Mouse (Mus musculus) adrenal gland, postnatal 36 days (tissue): Measurements from ENCODE around the gene Xaf1. TPM values are rescaled to one million over a fixed set of nuclear protein-coding genes. Genes with fewer than 3 reads are reported as not detected.
A peak's percentile ranks its signal among the peaks of the same experiment; 100 is the strongest.
"Not testable (repeated sequence)": the region's sequence is repeated elsewhere in the genome, so short reads cannot be mapped to it uniquely, and the experiment has no call there.

Experiments
- DNase-seq, 2 experiments: peaks; one replicate each; pipeline ENCODE4 v3.0.0; 2021; ENCODE audit warnings: mixed read lengths in 1 of 2
- total RNA-seq, 2 experiments: library from RNA; stranded (reverse); gene quantifications; 2 replicates each; pipeline ENCODE4 v1.2.3; 2021

Gene Xaf1
- total RNA-seq, 2 experiments from 2014 or later, result 30.0 to 33.3 TPM

DNA sequence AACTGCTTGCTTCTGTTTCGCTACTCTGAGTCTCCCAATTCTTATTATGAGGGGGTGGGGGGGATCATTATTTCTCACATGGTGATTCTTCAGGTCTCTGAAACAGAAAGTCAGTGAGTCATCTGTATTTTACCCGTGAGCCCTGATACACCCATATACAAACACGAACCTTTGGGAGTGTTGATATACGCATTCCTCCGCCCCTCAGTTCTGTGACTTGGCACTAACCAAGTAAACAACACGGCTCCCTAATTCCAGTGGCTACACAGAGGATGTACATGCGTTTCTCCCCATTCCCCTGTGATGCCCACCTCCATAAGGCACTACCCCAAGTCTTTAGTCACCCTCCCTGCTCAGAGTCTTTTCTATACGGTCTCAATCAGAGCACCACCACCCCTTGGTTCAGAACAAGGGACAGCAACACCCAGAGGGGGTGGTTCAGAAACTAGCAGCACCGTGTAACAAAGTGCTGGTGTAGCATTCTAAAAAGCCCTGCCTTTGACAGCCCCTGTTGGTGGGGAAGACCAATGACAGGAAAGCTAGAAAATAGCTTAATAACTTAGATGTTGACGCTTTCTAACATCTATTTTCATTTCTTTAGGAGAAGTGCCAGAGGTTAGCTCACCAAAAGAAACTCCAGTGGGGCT, 10.0 kb downstream of the Xaf1 start:
- DNase-seq, result no peak

DNA sequence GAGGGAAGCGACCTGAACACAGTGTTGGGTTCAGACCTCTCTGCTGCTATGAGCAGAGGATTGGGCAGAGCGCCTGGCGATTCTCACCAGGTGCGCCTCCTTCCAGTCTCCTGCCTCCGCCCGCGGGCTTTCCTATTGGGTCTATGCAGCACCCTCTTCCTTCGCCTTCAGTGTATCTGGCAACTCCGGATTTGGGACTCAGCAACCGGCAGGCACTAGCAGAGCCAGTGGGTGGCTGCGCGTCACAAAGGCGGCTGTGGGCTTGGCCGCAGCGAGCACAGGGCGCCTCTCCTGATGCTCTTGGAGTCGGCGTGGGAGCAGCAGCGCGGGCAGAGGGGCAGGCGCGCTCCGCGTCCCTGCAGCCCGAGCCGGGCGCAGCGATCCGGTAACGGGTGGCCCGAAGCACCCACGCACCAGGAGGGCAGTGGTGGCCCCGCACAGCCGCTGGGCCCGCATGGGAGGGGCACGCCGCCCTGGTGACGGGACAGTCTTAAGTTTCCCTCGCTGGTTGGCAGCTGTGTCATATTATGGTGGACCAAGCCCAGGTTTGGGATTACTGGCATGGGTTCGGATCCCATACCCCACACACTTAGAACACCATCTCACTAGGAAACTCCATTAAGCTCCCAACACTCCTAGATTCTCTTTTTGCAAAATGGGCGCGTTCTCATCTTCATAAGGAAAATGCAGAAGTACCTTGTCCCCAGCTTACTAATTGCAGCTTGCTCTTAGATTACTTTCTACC, 12.9 kb downstream of the Xaf1 start, which contains the start of gene Fbxo39:
TSS of gene Fbxo39 (plus strand) at position 294 of the 745 bp plus-strand sequence.
- DNase-seq, result peak in 1 of 2 experiments; percentile 12

DNA sequence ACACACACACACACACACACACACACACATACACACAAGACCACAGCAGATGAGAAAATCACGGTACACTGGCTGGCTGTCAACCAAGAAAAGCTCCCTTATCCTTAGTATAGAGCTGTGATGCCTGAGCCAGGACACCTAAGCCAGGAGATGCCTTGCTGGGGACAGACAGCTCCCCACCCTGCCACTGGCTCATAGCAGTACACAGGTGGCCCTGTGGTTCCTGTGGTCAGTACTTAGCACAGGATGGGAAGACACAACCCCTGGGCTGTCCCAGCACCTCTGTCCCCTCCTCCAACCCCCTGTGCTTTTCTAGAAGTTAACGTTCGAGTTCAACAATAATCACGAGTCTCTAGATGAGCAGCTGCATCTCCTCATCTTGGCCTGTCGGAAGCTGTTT, 16.6 kb downstream of the Xaf1 start:
- DNase-seq, result no peak

DNA sequence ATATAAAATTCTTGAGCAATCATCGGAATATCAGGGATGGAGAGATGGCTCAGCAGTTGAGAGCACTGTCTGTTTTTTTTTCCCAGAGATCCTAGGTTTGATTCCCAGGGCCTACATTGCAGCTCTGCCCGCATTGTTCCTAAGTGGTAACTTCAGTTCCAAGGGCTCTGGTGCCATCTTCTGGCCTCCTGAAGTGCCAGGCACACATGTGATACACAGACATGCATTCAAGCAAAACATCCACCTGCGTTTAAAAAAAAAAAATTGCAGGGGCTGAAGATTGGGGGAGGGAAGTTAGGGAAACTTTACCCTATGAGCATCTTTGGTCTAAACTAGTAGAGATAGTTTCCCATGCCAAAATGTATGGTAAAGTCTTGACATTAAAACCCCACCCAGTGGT, 23.0 kb downstream of the Xaf1 start:
- peak in 1 of 2 experiments; percentile 18 for DNase-seq

DNA sequence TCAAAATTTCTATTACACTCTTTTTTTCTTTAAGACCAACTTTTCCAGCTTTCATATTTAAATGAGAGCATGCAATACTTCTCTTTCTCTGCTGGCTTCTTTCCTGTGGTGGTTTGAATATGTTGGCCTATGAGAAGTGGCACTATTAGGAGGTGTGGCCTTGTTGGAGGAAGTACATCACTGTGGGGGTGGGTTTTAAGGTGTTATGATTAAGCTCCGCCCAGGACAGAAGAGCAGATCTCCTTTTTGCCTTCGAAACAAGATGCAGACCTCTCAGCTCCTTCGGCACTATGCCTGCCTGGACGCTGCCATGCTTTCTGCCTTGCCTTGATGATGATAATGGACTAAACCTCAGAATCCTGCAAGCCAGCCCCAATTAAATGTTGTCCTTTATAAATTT, 24.3 kb downstream of the Xaf1 start:
- no peak for DNase-seq

DNA sequence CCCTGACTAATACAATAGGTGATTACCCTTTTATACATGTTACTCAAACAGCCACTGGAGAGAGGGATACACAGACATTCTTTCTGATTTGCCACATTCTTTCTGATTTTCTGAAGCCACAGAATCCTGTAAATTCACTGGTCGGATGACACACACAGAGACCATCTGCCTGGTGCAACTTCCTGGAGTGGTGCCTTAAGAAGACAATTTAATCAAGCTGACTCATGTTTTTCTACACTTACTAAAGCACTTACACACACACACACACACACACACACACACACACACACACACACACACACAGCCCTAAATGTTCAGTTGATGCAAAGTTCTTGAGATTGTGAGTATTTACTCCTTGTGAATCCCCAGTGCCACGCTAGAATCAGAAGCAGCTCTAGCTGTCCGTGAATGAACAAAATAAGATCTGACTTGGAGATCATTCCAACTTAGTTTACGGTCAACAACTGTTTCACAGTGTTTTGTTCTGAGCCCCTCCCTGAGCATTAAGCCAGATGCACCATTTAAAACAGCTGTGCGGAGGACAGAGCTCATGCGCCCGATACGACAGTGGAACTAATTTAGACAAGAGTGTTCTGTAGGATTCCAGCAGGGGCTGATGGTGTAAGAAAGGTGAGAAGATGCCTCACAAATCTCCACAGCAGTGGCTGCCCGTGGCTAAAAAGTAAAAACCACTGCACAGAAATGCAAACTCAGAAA, 31.7 kb downstream of the Xaf1 start:
- DNase-seq, result no peak

DNA sequence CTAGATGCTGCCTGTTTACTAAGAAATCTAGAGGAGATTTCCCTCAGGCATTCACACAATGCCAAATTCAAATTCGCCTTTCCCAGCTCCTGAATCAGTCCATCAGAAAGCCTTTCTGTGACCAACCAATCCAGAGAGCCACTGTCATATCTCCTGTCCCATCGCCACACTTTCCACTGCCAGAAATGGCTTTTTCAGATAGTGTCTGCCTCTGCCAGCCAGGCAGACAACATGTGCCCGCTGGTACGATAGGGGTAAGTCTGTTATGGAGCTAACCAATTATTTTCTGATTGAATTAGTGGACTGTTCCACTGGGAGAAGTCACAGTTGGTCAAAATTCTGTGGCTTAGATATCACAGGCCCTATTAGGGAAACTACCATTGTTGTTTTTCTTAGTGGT, 33.2 kb downstream of the Xaf1 start:
- DNase-seq, result no peak

DNA sequence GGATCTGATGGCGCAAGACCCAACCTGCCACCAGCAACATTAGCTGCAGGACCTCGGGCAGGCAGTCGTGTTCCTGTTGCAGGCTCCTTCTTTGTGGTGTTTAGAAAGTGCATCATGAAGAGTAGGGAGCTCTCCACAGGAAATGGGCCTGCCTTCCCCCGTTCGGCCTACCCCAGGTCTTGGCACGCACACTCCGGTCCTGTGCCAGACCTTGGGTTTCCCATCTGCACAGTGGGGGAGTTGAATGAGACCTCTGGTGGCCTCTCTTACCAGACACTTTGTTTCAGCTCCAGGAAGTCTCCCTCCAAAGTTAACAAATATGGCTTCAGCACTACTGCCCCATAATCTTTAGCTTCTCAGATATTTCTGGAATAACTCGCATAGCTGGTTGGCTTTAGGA, 35.3 kb downstream of the Xaf1 start:
- DNase-seq, result no peak

DNA sequence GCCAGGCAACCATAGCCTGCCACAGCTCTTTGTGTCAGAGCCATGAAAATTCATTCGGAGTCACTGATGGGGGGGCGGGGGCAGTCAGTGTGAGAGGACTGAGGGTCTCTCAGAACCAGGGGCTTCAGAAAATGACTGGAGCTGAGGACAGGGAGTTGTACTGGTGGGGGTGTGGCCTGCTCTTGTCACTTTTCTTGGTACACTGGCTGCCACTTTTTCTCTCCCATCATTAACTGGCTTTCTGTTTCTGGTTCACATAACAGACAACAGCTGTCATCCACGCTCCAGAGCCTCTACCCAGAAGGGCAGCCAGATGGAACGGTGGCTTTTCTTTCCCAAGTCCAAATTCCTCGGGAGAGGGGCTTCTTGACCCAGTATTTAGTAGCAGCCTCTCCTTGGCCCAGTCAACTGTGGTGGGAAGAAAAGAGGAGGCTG, 37.0 kb downstream of the Xaf1 start:
- DNase-seq, result no peak

DNA sequence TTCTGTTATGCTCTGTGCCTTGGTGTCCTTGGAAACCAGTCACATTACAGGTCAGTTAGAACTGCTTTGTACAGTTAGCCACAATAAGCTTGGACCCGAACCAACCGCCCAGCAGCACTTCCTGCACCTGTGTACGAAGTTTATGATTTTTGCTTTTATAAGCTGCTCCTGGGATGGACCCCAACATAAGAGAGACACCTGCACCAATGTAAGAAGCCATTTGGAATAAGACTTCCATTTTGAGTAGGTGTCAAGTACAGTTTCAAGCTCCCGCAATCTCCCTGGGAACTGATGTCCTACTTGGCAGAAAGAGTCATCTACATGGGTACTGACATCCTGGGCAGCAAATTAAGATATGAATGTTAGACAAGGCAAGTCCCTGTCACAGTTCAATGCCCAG, 38.3 kb downstream of the Xaf1 start:
- no peak for DNase-seq

DNA sequence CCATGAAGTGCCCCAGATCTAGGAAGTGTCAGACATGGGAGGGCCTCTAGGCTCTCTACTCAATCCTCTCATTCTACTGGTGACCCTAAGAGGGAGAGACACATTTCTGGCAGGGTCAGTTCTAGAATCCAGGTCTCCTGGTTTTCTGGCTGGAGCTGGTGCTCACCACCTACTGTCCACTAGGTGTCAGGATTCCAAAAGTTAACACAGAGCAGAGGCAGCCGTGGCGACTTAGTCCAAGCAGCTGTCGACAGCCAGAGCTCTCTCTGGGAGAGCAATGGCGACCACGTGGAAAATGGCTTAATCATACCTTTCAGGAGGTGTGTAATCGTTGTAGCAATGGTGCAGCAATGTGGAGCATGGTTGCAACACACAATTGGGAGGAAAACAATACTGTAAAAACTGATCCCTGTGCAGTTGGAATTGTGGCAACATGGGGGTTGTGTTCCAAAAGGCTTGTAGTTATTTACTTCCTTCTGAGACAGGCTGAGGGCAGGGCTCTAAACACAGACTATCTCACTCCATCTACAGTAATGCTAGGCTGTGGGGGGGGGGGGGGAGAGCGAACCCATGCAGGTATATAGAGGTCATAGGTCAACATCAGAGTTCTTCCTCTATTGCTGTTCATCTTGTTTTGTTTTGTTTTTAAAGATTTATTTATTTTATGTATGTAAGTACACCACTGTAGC, 41.3 kb downstream of the Xaf1 start:
- DNase-seq, result peak; percentile 67 to 69

DNA sequence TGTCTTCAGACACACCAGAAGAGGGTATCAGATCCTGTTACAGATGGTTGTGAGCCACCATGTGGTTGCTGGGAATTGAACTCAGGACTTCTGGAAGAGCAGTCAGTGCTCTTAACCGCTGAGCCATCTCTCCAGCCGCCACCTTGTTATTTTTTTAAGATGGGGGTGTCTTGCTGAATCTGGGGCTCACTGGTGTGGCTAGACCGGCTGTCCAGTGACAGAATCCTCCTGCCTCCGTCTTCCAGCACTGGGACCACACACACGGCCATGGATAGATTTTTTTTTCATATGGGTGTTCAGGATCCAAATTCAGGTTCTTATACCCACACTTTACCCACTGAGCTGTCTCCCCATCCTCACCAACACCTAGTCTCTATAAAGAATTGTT, 41.8 kb downstream of the Xaf1 start:
- DNase-seq, result not testable (repeated sequence)

DNA sequence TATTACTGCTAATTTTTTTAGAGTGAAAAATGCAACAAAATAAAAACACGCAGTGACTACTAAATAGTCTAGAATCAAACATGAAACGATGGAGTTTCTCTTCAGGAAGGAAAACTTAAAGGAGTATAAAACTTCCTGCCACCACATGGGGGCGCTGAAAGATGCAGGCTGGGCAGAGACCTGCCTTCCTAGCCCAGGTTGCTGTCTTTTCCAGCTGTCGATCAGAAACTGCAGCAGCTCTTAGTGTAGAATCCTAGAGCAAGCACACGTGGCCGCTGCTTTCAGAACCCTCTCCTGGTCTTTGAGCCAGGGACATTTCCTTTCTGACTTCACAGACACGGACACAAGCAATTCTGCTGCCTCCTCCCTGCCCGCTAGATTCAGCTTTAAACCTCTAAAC, 42.5 kb downstream of the Xaf1 start:
- DNase-seq, result peak; percentile 63 to 77

DNA sequence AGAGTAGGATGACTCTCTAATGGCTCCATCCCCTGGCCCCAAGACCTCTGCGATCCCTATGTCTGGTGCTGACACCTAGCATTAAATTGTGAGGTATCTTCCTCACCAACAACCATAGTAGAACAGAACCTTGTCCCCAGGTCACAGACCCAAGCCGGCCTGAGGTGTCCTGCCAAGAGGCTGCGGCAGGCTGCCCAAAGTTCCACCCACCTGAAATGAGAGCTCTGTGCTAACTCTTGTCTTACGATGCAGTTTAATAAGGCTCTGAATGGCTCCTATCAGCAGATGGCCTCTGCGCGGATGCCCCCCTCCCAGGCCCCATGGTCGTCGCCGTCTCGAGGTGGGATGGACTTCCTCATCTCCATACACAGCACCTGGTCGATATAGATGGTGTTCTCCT, 43.1 kb downstream of the Xaf1 start:
- DNase-seq, result no peak

DNA sequence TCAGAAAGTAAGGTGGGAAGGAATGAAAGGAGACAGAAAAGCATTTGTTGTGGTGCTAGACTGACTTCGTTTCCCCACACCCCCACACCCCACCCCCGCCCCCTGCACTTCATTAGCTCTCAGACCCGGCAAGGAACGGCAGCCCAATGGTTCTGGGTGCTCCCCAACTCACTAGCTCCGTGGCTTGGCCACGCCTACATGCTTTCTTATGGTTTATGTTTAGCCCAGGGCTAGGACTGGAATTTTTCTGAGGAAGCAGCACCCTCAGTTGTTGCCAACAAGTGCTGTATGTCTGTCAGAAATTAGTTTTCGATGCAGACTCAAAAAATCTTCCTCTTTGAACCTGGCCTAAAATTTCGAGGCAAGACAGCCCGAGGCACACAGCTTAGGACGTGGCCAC, 47.1 kb downstream of the Xaf1 start:
- DNase-seq, result no peak

DNA sequence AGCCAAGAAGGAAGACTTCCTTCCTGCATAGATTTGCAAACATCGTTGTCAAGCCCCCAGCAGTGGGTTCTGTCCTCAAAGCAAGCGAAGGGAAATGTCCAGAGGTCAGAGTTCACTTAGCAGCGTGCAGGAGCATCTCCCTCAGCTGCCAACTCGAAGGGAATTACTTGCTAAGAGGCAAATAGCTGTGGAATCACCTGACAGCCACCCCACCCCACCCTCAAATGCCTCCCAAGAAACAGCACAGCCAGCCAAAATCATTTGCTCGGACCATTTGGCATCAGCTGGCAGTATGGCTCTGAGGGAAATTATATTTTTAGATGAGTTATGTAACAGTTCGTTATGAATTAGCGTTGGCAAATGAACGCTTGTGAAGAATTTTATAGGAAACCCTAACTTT, 47.6 kb downstream of the Xaf1 start:
- peak in 1 of 2 experiments; percentile 19 for DNase-seq

DNA sequence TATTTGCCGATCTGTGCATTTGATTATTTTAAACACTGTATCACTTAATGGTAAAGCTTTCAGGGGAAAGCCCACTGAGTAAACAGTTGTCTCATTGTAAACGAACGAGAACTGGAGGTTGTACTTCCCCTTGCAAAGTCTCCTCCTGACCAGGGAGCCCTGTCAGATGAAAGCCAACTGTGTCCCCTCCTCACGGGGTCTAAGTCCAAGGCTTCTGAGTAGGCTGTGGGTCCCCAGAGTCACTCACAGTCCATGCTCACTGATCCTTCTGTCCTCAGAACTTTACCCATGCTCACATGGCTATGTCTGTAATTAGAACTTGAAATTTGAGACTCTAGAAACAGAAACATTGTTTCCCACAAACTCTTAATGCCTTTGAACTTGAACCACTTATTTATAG, 48.2 kb downstream of the Xaf1 start:
- DNase-seq, result no peak

DNA sequence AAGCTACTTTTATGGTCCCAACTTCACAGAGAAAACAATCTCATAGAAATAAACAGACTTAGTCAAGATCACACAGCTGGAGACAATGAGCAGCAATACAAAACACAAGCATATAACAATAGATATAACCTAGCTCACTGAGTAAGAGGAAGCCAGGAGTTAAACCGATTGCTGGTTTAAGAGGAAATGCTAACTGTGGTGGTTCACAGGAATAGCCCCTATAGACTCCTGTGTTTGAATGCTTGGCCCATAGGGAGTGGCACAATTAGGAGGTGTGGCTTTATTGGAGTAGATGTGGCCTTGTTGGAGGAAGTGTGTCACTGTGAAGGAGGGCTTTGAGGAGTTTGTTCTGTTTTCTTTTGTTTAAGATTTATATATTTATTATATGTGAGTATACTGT, 50.8 kb downstream of the Xaf1 start:
- no peak for DNase-seq

DNA sequence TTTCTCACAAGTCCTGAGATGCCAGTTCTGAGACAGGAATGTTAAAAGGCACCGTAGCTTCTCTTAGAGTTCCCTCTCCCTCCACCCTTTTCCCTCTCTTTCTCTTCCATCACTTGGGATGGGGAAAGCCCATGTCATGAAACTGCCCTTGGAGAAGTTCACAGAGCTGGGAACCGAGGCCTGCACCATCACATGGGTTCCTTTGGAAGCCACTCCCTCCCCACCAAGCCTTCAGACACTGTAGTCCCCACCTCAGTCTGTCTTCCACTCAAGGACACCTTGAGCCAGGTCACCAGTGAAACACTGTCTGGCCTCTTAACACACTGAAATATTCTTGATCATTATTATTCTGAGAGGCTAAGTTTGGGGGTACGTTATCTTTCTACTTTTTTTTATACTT, 51.8 kb downstream of the Xaf1 start:
- DNase-seq, result no peak

DNA sequence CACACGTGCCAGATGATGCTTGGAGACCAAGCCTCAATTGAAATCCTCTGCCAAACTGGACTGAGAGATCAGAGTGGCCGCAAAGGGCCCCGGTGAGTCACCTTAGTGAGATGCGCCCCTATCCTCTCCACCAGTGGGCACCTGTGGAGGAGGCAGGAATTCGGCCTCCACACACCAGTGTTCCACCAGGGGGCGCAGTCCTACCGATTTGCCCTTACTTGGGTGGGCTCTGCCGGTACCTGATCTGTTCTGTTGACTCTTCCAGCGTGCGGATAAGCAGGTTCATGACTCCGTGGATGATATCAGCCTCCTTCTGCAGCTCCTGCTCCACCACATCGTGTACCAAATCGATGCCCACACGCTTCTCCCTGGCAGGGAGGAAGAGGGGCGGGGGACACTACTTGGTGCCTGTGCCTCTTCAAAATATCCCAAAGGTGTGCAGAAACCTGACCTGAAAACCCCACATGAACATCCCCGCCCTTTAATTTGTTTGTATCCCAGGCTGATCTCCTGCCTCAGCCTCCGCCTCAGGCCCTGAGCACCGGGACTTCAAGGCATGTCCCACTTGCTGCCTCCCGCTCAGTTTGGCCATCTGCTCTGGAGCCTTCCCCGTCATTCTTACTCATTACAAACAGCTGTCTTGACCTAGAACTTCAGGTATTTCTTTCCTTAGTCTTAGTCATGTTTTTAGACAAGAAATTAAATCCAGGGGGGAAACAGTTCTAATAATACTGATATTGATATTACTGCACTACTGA, 53.7 kb downstream of the Xaf1 start:
- peak; percentile 80 to 84 for DNase-seq

DNA sequence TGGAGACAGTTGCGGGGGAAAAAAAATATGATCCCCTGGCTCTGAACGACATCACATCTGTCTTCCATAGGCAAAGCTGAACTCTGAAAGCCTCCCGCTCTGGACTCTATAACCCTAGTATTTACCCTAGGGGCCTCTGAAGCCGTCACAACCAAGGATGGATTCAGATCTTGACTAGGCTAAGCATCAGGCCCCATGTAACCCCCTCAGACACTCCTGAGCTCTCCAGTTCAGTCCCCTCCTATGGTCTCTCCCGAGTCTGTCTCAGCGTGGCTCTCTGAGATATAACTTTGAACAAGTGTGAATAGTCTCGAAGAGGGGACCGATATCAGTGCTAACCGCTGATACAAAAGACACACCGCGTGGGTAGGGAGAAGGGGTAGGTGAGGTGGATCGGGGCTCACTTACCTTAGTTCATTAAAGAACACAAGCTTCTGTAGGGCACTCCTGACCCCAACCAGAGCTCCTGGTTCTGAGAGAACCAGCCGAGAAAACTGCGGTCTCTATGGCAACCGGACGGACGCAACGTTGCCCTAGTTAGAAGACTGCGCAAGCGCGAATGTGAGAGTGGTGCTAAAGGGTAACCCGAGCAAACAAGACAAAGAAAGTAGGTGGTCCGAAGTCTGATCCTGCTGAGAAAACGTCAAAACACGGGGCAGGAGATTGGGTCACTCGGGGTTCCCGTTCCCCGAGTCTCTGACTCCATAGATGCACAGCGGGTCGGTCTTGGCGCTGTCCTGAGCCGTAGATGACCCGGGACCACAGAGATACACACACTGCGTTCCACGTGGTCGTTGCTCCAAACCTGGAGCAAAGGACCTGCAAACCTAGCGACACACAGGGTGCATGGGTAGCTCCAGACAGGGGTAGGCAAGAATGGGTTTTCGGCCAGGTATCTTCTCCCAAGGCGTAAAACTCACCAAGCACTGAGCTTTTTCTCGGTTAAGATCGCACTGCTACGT, 60.2 kb downstream of the Xaf1 start:
- peak; percentile 79 to 81 for DNase-seq
